Mouse (Mus musculus) natural killer cell, adult 2 months (primary cell): ENCODE measurements around the gene Shtn1.

ENCODE experiments used
- DNase-seq, 2 experiments: peaks; one replicate each; pipeline ENCODE4 v3.0.0; 2022; ENCODE audit warnings: low spot score in 2 of 2

Gene Shtn1

DNA sequence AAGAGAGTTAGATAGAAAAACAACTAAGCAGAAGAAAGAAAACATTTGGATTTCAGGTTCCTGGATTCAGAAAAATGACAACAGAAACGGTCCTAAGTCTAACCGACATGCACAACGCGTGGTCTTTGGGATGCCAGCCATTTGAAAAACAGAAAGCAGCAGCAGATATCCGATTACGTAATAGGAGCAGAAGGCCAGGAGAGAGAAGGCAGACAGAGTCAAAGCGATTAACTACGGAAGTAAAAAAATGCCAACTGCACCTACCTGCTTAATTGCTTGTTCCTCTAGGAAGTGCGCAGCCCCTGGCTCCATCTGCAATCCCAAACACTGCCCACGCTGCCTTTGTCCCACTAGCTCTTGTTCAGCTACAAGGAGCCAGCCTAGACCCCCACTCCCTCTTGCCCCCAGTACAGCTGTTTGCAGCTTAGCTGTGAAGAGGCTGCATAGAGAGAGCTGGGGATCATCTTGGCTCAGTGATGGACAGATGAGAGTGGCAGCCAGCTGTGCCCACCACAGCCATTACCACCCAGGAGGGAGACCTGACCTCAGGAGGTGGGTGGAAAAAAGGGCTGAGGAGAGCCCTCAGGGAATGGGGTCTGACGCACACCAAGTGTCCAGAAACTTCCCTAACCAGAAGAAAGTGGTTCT lies 100.6 kb downstream of the Shtn1 start:
- no peak for DNase-seq

GRCm38 (mm10) chr19:58974126-58974525 lies 101.8 kb downstream of the Shtn1 start:
- no peak for DNase-seq

GRCm38 (mm10) chr19:58970826-58971225 lies 105.1 kb downstream of the Shtn1 start:
- no peak for DNase-seq

GRCm38 (mm10) chr19:58968731-58969506 lies 107.0 kb downstream of the Shtn1 start:
- no peak for DNase-seq

- DNase-seq = no peak
Measured at GRCm38 (mm10) chr19:58963011-58963410, 112.9 kb downstream of the Shtn1 start.

GRCm38 (mm10) chr19:58954779-58955178 lies 121.1 kb downstream of the Shtn1 start:
- no peak for DNase-seq

GRCm38 (mm10) chr19:58952236-58952635 lies 123.7 kb downstream of the Shtn1 start:
- no peak for DNase-seq

- no peak for DNase-seq
Measured at GRCm38 (mm10) chr19:58951521-58951920, 124.4 kb downstream of the Shtn1 start.

DNA sequence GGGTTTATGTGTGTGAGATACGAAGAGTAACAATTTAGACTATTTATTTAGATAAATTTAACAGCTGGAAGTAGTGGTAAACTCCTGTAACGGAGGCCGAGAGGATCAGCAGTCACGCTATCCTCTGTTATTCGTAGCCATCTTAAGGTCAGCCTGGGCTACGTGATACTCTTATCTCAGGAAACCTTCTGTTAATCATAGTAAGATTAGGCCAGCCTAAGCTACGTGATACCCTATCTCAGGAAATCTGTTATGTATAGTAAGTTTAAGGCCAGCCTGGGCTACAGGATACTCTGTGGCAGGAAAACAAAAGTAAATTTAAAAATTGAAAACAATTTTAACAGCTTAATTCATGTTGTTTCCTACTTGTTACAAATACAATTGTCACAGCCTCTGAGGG lies 129.9 kb downstream of the Shtn1 start:
- no peak for DNase-seq

DNA sequence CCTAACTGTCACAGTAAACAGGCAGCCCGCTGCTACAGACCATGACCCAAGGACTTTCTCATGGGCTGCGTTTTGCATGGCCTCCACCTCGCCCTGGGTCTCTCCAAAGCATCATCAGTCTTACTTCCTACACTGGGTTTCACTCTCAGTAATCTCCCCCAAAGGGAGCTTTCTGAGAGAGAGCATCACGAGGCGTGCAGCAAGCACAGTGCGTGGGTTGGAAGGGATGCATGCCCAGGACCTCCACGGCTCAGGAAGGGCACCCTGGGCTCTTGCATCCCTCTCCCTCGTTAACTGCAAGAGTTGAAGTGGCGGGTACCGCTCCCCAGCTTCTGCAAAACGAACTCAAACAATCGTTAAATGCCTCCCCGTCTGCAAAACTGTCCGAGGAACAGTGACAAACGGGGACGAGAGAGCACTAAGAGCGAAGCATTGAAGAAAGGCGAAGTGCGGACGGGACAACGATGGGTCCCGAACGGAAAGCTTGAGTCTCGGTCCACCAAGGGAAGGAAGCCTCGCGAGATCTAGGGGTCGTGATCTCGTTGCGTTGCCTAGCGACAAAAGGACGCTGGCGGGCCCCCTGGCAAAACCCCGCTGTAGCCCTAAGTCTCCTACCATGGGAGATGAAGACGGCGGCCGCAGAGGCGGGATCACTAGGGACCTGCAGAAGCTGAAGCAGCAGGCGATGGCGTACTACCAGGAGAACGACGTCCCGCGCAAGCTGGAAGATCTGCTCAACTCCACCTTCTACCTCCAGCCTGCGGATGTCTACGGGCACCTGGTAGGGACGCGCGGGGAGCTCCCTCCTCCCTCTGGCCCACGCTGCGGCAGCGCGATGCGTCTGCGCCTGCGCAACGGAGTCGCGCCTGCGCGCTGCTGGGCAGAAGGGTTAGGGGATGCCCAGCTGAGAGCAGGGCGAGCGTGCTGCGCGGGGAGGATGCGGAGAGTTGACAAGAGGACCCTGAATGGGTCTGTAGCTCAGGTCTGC lies 132.8 kb downstream of the Shtn1 start, which contains the start of the genes Eno4 and Hspa12a:
Eno4 (plus strand) TSS at position 585 of the 988 bp plus-strand sequence.
Hspa12a (minus strand) TSS at position 814 of the 988 bp plus-strand sequence.
- peak; percentile 84 to 92 for DNase-seq

DNA sequence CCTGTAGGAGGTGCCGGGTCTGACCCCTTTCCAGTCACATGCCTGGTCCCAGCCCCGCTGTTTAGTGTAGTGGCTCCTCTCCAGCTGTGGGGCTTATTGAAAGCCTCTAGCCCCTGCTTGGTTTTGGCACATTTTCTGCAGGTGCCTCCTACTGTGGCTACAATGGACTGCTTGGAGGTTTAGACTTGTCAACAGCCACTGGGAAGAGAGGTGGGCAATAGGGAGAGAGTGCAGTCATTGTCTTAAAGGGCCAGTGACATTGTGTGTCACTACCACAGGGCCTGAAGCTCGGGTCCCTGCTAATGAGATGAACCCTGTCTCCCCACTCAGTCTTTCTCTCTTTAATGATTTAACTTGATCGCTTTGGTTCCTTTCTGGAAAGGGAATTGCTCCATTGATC lies 142.8 kb downstream of the Shtn1 start:
- DNase-seq = no peak

GRCm38 (mm10) chr19:58931081-58931800 lies 144.7 kb downstream of the Shtn1 start:
- no peak for DNase-seq
